Comparison of ENCODE assay signal across 19 mouse cellular contexts in the genomic region with DNA sequence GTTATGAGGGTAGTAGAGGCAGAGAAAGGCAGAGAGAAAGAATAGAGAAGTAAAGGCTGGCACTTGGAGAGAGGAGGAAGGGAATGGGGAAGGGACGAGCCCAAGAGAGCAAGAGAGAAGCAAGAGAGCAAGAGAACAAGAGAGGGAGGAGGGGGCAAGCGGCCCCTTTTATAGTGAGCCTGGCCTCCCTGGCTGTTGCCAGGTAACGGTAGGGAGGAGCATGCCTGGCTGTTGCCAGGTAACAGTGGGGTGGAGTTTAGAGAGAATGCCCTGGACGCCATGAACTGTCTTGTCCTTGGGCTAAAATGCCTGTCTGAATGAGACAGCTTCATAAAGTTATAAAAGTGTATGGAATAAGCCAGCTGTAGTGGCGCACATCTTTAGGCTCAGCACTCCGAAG. TPM values are rescaled to one million over a fixed set of nuclear protein-coding genes. Genes with fewer than 3 reads are reported as not detected.
A peak's percentile ranks its signal among the peaks of the same experiment; 100 is the strongest.
DNase-seq lines count a peak whose midpoint lies in the region; ATAC-seq lines count a peak whose summit lies in the region.
"Had no signal": no experiment of that assay in that cellular context is flagged by ENCODE, and none has a peak within 500 bp of the region (broad histone marks: within the 10 kb centered on the region; RNA-seq: fewer than 3 reads in every experiment).

No protein-coding gene starts in this region.

- no peak overlapping the region for H3K9ac ChIP-seq in forebrain, embryonic 13.5 days
- no peak overlapping the region for H3K9ac ChIP-seq in midbrain, embryonic 12.5 days (replicated peaks)
- H3K9ac ChIP-seq: heart, embryonic 15.5 days; liver, embryonic 14.5 days had no signal

- H3K27ac ChIP-seq in forebrain, embryonic 13.5 days = no peak overlapping the region
- H3K27ac ChIP-seq in midbrain, embryonic 12.5 days (replicated peaks) = no peak overlapping the region
- H3K27ac ChIP-seq: heart, embryonic 15.5 days; liver, embryonic 14.5 days; stomach, postnatal 0 days had no signal

- no peaks in the 10 kb centered on the region for H3K36me3 ChIP-seq in forebrain, embryonic 13.5 days (ENCODE audit: poor library complexity, severe bottlenecking)
- H3K36me3 ChIP-seq in midbrain, embryonic 12.5 days = no peaks in the 10 kb centered on the region
- H3K36me3 ChIP-seq: heart, embryonic 15.5 days had no signal

- H3K4me1 ChIP-seq in forebrain, embryonic 13.5 days = no peaks in the 10 kb centered on the region
- peaks cover 16% of the 10 kb centered on the region; the same call in 1 of the 2 replicates for H3K4me1 ChIP-seq in midbrain, embryonic 12.5 days
- H3K4me1 ChIP-seq: heart, embryonic 15.5 days had no signal

- H3K4me3 ChIP-seq in forebrain, embryonic 13.5 days = no peak overlapping the region
- no peak overlapping the region for H3K4me3 ChIP-seq in midbrain, embryonic 12.5 days
- H3K4me3 ChIP-seq: heart, embryonic 15.5 days; myocyte had no signal

- no peaks in the 10 kb centered on the region for H3K27me3 ChIP-seq in forebrain, embryonic 13.5 days
- peaks cover 25% of the 10 kb centered on the region for H3K27me3 ChIP-seq in midbrain, embryonic 12.5 days
- H3K27me3 ChIP-seq: CH12.LX; heart, embryonic 15.5 days had no signal

- H3K4me2 ChIP-seq in forebrain, embryonic 13.5 days = no peak overlapping the region
- no peak overlapping the region for H3K4me2 ChIP-seq in midbrain, embryonic 12.5 days (replicated peaks)
- H3K4me2 ChIP-seq: heart, embryonic 15.5 days had no signal

- WGBS in forebrain, embryonic 13.5 days = 32% methylated on average over 6 of the region's 6 CpGs
- WGBS in midbrain, embryonic 12.5 days = 34% methylated on average over 6 of the region's 6 CpGs

- DNase-seq in adrenal gland, postnatal 10 days = peak; percentile 8
- DNase-seq in adrenal gland, postnatal 25 days = no peak
- DNase-seq in ES-CJ7 (ENCODE audit: low read depth, low spot score) = peak; percentile 75
- DNase-seq in natural killer cell, adult 2 months (ENCODE audit: low spot score in 2 of 2) = no peak
- DNase-seq in adipocyte (ENCODE audit: low spot score) = no peak
- DNase-seq in lung, postnatal 36 days = no peak
- DNase-seq: adrenal gland, postnatal 36 days; cerebellum, postnatal 14 days; gastrocnemius, postnatal 14 days; kidney, postnatal 36 days; lung, postnatal 4 days; thymus, postnatal 4 days had no signal

- no peaks in the 10 kb centered on the region for H3K9me3 ChIP-seq in forebrain, embryonic 13.5 days (replicated peaks)
- H3K9me3 ChIP-seq in midbrain, embryonic 12.5 days = no peaks in the 10 kb centered on the region
- H3K9me3 ChIP-seq: heart, embryonic 15.5 days had no signal

- ATAC-seq in forebrain, embryonic 13.5 days = 0 out of 2 replicates have a peak, but pooled peaks have one; percentile 41
- ATAC-seq in midbrain, embryonic 12.5 days (ENCODE audit: low FRiP score, low read depth) = peak; percentile 58; the same call in 1 of the 2 replicates

RNA-seq across cellular contexts. Expression of gene Trio, which starts 34.8 kb away (rescaled TPM):
- 10 to 100 TPM; 49.8 to 81.3 TPM for total RNA-seq in adrenal gland, postnatal 10 days (2021)
- 71.1 and 85.2 TPM in 2 replicates for total RNA-seq in adrenal gland, postnatal 25 days (2021)
- 36.0 and 39.4 TPM in 2 replicates for polyA plus RNA-seq in forebrain, embryonic 13.5 days (2015; fragmentation: Nextera tagmentation; extraction: Ambion mirVana)
- polyA plus RNA-seq in midbrain, embryonic 12.5 days (2016; fragmentation: Nextera tagmentation; extraction: Ambion mirVana) = 38.3 and 38.7 TPM in 2 replicates

Comparison
In these comparisons a context has a peak if more than half of its experiments do, and no peak if none do; other contexts are left out.
1. DNase-seq: peak in adrenal gland, postnatal 10 days (single experiment) and ES-CJ7 (single experiment); none in adrenal gland, postnatal 25 days (single experiment), natural killer cell, adult 2 months (0 of 2), adipocyte (single experiment) and lung, postnatal 36 days (single experiment).